Mouse (Mus musculus) lung, embryonic 15.5 days (tissue): ENCODE measurements around the gene Npas3. TPM values are rescaled to one million over a fixed set of nuclear protein-coding genes. Genes with fewer than 3 reads are reported as not detected.

Source experiments
- ATAC-seq: fragments of 200-750 bp; cut with Nextera tagmentation; 2 replicates; pipeline ENCODE4 v1.8.0; 2017; ENCODE audit warnings: moderate number of reproducible peaks, borderline replicate concordance; ENCODE audit not compliant: low FRiP score, low TSS enrichment; ENCODE audit errors: extremely low read depth
- H3K27ac ChIP-seq: fragments of 300-500 bp; sonication (generic); 2 replicates; pipeline ENCODE4 v1.5.1; 2015; ENCODE audit warnings: moderate library complexity, mild to moderate bottlenecking, inconsistent platforms
- H3K27me3 ChIP-seq: fragments of 300-500 bp; sonication (generic); 2 replicates; pipeline ENCODE4 v1.6.1; 2015; ENCODE audit warnings: inconsistent platforms
- H3K36me3 ChIP-seq: fragments of 300-500 bp; sonication (generic); 2 replicates; pipeline ENCODE4 v1.6.1; 2015; ENCODE audit warnings: inconsistent platforms
- H3K4me1 ChIP-seq: fragments of 300-500 bp; sonication (generic); 2 replicates; pipeline ENCODE4 v1.6.1; 2015; ENCODE audit warnings: inconsistent platforms
- H3K4me2 ChIP-seq: fragments of 300-500 bp; sonication (generic); 2 replicates; pipeline ENCODE4 v1.6.1; 2015; ENCODE audit warnings: inconsistent platforms, mild to moderate bottlenecking, moderate library complexity
- H3K4me3 ChIP-seq: fragments of 300-500 bp; sonication (generic); 2 replicates; pipeline ENCODE4 v1.5.1; 2015; ENCODE audit warnings: mild to moderate bottlenecking, inconsistent platforms
- H3K9ac ChIP-seq: fragments of 300-500 bp; sonication (generic); 2 replicates; pipeline ENCODE4 v1.6.1; 2015; ENCODE audit warnings: inconsistent platforms
- H3K9me3 ChIP-seq: fragments of 300-500 bp; sonication (generic); 2 replicates; pipeline ENCODE4 v1.6.1; 2016; ENCODE audit warnings: inconsistent platforms
- WGBS: fragments of 180-500 bp; shearing (Covaris S2); methylation state at CpG from one replicate; pipeline ENCODE4 v1.1.7; 2015; 5-methylcytosine and 5-hydroxymethylcytosine counted together
- polyA plus RNA-seq: library from polyadenylated mRNA; unstranded; fragments of >200 nt; fragmentation: Nextera tagmentation; extraction: Ambion mirVana; gene quantifications from 2 replicates; pipeline ENCODE4 v1.2.1, GENCODE M21; 2015

The Npas3 gene
- polyA plus RNA-seq, 1 experiment from 2014 or later = 0.59 TPM

- H3K4me1 ChIP-seq = peaks cover 17% of the 10 kb centered on the region
- no peaks in the 10 kb centered on the region for H3K36me3 ChIP-seq
- no peaks in the 10 kb centered on the region for H3K27me3 ChIP-seq
- H3K4me2 ChIP-seq = no peak overlapping the region
- no peak overlapping the region for H3K9ac ChIP-seq
- no peak for ATAC-seq
- H3K4me3 ChIP-seq = no peak overlapping the region
- no peaks in the 10 kb centered on the region for H3K9me3 ChIP-seq
- WGBS = 68% methylated on average over 3 of the region's 3 CpGs
- H3K27ac ChIP-seq = no peak overlapping the region
Observed at GRCm38 (mm10) chr12:53331800-53332199, 83.3 kb downstream of the Npas3 start.

DNA sequence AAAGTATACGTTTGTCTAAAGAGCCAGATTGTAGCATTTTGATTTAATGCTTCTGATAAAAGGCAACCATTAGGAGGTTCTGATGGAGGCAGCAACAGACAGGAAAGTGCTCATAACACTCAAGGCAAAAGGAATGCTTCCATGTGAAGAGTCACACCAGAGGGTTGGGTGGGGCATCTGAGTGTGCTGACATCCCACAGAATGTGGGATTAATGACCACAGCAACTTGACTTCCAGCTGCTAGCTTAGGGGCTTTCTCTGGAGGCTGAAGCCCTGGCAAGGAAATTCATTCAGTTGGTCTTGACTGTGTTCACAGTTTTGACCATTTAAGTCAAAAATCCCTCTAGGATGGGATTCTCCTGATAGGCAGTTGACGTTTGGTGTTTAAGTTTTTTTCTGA is 84.8 kb downstream of the Npas3 start:
- ATAC-seq = no peak
- no peak overlapping the region for H3K9ac ChIP-seq
- H3K36me3 ChIP-seq = no peaks in the 10 kb centered on the region
- no peak overlapping the region for H3K27ac ChIP-seq
- no peaks in the 10 kb centered on the region for H3K9me3 ChIP-seq
- H3K4me1 ChIP-seq = peaks cover 8% of the 10 kb centered on the region
- 66% methylated on average over 2 of the region's 2 CpGs for WGBS
- no peak overlapping the region for H3K4me3 ChIP-seq
- no peak overlapping the region for H3K4me2 ChIP-seq
- no peaks in the 10 kb centered on the region for H3K27me3 ChIP-seq

DNA sequence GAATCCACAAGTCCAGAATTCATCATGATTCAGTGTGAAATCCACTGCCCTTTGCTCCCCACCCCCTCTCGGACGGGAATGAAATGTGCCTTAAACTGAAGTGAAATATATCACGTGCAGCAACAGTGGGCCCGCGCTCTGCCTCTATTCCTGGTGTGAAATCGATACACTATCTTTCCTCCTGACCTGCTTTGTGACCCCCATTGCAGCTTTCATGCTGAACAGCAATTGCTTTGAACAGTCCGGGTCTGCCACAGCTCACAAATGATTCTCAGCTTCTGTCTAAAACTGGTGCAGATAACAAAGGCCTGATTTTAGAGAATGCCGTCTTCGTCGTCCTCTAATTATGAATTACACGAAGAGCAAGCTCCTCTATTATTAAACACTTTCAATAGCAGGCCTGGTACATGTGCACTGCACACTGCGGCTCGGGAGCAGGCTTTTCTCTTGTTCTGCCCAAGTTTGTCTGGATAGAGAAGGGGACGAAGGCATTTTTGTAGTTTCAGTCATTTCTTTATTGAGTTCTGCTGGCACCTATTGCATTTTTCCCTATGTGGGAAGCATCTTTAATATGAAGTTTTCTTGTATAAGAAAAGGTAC is 90.0 kb downstream of the Npas3 start:
- no peak overlapping the region for H3K27ac ChIP-seq
- no peaks in the 10 kb centered on the region for H3K36me3 ChIP-seq
- WGBS = 53% methylated on average over 14 of the region's 14 CpGs
- H3K4me1 ChIP-seq = no peaks in the 10 kb centered on the region
- no peaks in the 10 kb centered on the region for H3K27me3 ChIP-seq
- no peak overlapping the region for H3K4me2 ChIP-seq
- no peak overlapping the region for H3K4me3 ChIP-seq
- no peaks in the 10 kb centered on the region for H3K9me3 ChIP-seq
- no peak overlapping the region for H3K9ac ChIP-seq
- no peak for ATAC-seq

- Histone ChIP-seq H3K27me3 (no peaks in the 10 kb centered on the region), H3K36me3 (no peaks in the 10 kb centered on the region), H3K4me1 (no peaks in the 10 kb centered on the region), H3K9me3 (no peaks in the 10 kb centered on the region), H3K9ac (no peak overlapping the region), H3K27ac (no peak overlapping the region), H3K4me2 (no peak overlapping the region), H3K4me3 (no peak overlapping the region)
- WGBS = 43% methylated on average over 9 of the region's 9 CpGs
- no peak for ATAC-seq
Observed at GRCm38 (mm10) chr12:53342741-53343140, 94.3 kb downstream of the Npas3 start.

GRCm38 (mm10) chr12:53351860-53352259 is 103.4 kb downstream of the Npas3 start:
- H3K27me3 ChIP-seq = no peaks in the 10 kb centered on the region
- no peak for ATAC-seq
- no peak overlapping the region for H3K4me3 ChIP-seq
- H3K4me2 ChIP-seq = no peak overlapping the region
- H3K4me1 ChIP-seq = no peaks in the 10 kb centered on the region
- H3K9ac ChIP-seq = no peak overlapping the region
- WGBS = 74% methylated on average over 7 of the region's 7 CpGs
- no peak overlapping the region for H3K27ac ChIP-seq
- no peaks in the 10 kb centered on the region for H3K36me3 ChIP-seq
- no peaks in the 10 kb centered on the region for H3K9me3 ChIP-seq

DNA sequence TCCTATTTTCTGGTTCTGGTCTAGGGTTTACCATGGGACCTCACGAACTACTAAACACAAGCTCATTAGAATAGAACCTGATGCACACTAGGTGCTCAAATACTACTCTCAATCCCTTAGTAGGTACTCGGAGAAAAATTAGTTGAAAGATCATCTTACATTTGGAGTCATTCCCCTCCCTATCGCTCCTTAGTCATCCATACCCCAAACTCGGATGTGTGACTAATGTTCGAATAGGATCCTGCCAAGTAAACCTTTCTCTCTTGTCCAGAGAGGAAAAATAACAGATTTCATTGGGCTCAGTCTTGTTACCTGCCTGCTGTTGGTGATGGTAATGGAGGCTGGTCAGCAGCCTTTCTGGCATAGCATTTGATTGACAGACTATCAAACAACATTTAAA is 117.3 kb downstream of the Npas3 start:
- Histone ChIP-seq H3K9me3 (no peaks in the 10 kb centered on the region), H3K36me3 (no peaks in the 10 kb centered on the region), H3K4me3 (no peak overlapping the region), H3K4me1 (no peaks in the 10 kb centered on the region), H3K27ac (no peak overlapping the region), H3K9ac (no peak overlapping the region), H3K4me2 (no peak overlapping the region), H3K27me3 (no peaks in the 10 kb centered on the region)
- WGBS = 86% methylated on average over 5 of the region's 5 CpGs
- no peak for ATAC-seq

DNA sequence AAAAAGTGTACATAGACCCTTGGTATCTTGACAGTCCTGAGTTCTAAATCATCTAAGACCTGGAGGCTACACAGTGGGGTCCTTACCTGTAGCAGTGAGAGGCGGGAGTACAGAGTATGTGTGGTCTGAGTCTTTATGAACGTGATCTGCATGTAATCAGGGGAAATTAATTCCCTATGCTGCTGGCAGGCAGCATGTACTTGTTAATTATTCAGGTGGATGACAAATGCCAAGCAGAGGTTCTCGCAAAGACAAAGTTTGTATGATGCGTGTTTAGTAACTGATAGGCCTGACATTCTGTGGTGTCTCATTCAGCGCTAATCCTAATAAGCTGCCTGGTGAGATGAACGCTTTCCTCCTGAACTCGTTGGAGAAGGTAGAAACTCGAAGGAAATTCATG is 136.4 kb downstream of the Npas3 start:
- H3K9me3 ChIP-seq = no peaks in the 10 kb centered on the region
- H3K4me3 ChIP-seq = no peak overlapping the region
- ATAC-seq = no peak
- WGBS = 79% methylated on average over 8 of the region's 8 CpGs
- no peak overlapping the region for H3K27ac ChIP-seq
- H3K9ac ChIP-seq = no peak overlapping the region
- H3K4me1 ChIP-seq = no peaks in the 10 kb centered on the region
- no peaks in the 10 kb centered on the region for H3K36me3 ChIP-seq
- no peaks in the 10 kb centered on the region for H3K27me3 ChIP-seq
- H3K4me2 ChIP-seq = no peak overlapping the region

DNA sequence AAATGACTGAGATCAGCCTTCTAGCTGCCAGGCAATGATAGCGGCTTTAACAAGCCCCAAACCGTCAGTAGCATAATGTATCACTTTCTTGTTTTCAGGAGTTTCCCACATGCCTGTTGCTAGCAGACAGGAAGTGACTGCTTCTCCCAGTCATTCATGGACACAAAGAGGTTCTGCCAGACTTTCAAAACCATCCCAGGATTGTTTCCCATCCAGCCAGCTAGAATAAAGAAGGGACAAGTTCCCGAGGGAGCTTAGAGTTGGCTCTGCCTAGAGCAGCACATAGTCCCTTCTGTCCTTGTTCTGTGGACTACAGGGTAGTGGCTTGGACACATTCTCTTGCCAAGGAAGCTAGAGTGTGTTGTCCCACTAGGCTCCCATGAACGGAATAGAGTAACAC is 157.4 kb downstream of the Npas3 start:
- Histone ChIP-seq H3K27me3 (no peaks in the 10 kb centered on the region), H3K9me3 (no peaks in the 10 kb centered on the region), H3K36me3 (no peaks in the 10 kb centered on the region), H3K4me1 (no peaks in the 10 kb centered on the region), H3K9ac (no peak overlapping the region), H3K4me2 (no peak overlapping the region), H3K4me3 (no peak overlapping the region), H3K27ac (no peak overlapping the region)
- ATAC-seq = no peak
- 37% methylated on average over 4 of the region's 4 CpGs for WGBS

DNA sequence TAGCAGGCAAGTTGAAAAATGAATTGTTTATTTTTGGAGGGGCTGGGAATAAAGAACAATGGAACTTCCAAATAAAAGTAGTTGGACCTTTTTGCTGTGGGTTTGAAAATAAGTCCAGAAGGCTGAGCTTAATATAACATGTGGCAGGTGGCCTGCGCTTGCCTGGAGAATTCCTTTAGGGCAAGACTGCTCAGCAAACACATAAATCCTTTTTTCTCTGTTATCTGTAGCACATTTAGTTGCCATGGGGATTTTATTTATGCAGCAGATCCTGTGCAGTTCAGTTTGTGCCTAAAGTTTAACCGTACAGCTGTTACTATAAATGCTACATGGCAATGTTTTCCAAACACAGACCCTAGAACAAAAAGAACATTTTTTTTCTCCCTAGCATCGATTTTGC is 159.3 kb downstream of the Npas3 start:
- Histone ChIP-seq H3K27me3 (no peaks in the 10 kb centered on the region), H3K9ac (no peak overlapping the region), H3K27ac (no peak overlapping the region), H3K4me3 (no peak overlapping the region), H3K4me2 (no peak overlapping the region), H3K36me3 (no peaks in the 10 kb centered on the region), H3K9me3 (no peaks in the 10 kb centered on the region), H3K4me1 (no peaks in the 10 kb centered on the region)
- WGBS = 31% methylated on average over 3 of the region's 3 CpGs
- ATAC-seq = no peak

GRCm38 (mm10) chr12:53409711-53410110 is 161.2 kb downstream of the Npas3 start:
- no peaks in the 10 kb centered on the region for H3K27me3 ChIP-seq
- no peak overlapping the region for H3K9ac ChIP-seq
- H3K4me1 ChIP-seq = no peaks in the 10 kb centered on the region
- no peak overlapping the region for H3K4me2 ChIP-seq
- H3K36me3 ChIP-seq = no peaks in the 10 kb centered on the region
- ATAC-seq = no peak
- WGBS = 83% methylated on average over 4 of the region's 4 CpGs
- no peak overlapping the region for H3K4me3 ChIP-seq
- no peak overlapping the region for H3K27ac ChIP-seq
- no peaks in the 10 kb centered on the region for H3K9me3 ChIP-seq

GRCm38 (mm10) chr12:53410647-53411046 is 162.2 kb downstream of the Npas3 start:
- 81% methylated on average over 2 of the region's 2 CpGs for WGBS
- no peak overlapping the region for H3K9ac ChIP-seq
- no peak overlapping the region for H3K4me2 ChIP-seq
- H3K27me3 ChIP-seq = no peaks in the 10 kb centered on the region
- H3K9me3 ChIP-seq = no peaks in the 10 kb centered on the region
- ATAC-seq = no peak
- H3K36me3 ChIP-seq = no peaks in the 10 kb centered on the region
- H3K4me3 ChIP-seq = no peak overlapping the region
- H3K4me1 ChIP-seq = no peaks in the 10 kb centered on the region
- no peak overlapping the region for H3K27ac ChIP-seq

DNA sequence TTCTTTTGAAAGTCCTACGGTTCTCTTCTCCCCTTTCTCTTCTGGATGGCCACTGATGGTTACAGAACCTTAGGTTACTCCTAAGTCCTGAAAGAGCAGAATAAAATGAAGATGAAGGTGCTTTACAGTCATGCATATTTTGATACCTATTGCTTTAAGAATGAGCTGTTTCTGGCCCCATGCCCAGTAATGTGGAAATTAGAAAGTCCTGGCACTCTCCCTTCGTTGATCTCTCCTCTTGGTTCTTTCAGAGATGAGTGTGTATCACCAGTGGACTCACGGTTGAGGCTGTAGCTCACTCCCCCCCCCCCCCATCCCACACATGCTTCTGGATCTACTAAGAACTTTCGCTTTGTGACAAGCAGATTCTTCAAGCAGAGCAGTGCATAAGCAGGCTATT is 167.6 kb downstream of the Npas3 start:
- no peak overlapping the region for H3K4me3 ChIP-seq
- H3K27ac ChIP-seq = no peak overlapping the region
- H3K9me3 ChIP-seq = no peaks in the 10 kb centered on the region
- no peaks in the 10 kb centered on the region for H3K27me3 ChIP-seq
- 42% methylated on average over 4 of the region's 4 CpGs for WGBS
- no peaks in the 10 kb centered on the region for H3K4me1 ChIP-seq
- no peaks in the 10 kb centered on the region for H3K36me3 ChIP-seq
- H3K9ac ChIP-seq = no peak overlapping the region
- no peak for ATAC-seq
- H3K4me2 ChIP-seq = no peak overlapping the region

DNA sequence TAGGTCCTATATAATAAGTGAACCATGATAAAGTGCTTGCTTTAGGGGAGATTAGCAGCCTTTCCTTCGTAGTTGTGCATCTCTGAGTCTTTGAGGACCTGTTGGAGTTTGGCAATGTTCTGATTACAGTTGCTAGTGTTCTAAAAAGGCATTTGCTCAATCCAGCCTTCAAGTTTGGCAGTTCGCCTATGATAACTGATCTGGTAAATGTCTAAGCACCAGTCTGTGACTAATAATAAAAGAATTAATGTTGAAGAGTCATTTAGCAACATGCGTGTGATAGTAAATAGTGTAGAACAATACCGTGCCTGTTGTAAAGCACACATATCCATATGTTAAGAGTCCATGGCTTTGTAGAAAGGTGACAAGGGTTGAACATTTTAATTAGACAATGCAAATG is 173.2 kb downstream of the Npas3 start:
- no peaks in the 10 kb centered on the region for H3K27me3 ChIP-seq
- 74% methylated on average over 4 of the region's 4 CpGs for WGBS
- no peak for ATAC-seq
- no peaks in the 10 kb centered on the region for H3K36me3 ChIP-seq
- no peaks in the 10 kb centered on the region for H3K4me1 ChIP-seq
- no peak overlapping the region for H3K4me3 ChIP-seq
- no peaks in the 10 kb centered on the region for H3K9me3 ChIP-seq
- H3K9ac ChIP-seq = no peak overlapping the region
- no peak overlapping the region for H3K27ac ChIP-seq
- H3K4me2 ChIP-seq = no peak overlapping the region
